Mouse (Mus musculus): Measurements from ENCODE around the gene Kng2.
A peak's percentile ranks its signal among the peaks of the same experiment; 100 is the strongest.
"Not testable (repeated sequence)": the region's sequence is repeated elsewhere in the genome, so short reads cannot be mapped to it uniquely, and the experiment has no call there.

Kng2 gene

DNA sequence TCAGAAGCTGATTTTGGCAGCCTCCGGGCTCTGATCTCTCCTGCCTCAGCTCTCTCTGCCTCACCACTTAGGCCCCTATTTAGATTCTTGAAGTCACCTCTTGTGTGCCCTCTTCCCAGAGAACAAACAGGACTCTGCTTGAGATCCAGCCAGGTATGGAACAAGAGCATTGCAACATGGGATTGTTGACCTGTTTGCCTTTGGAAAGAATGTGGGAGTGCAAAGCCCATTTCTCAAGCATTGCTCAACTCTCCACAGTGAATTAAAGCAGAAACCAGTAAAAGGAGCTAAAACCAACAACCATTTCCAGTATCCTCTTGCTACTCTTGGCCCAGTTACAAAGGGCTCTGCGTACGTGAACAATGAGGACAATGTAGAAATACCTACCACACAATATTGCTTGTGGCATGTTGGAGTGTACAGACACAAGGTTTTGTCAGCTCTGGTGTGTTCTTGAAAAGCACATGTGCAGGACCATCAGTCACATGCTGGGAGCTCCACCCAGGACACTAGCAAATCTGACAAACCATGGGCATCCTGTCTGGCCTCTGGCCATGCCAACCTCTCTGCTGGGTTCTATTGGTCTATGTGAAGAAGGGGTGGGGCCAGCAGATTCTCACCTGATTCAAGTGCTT is at the start of gene Kng2:
Gene Kng2, minus strand, starts transcription at position 517 of the 635 bp plus-strand sequence.
- DNase-seq (ENCODE audit: low read depth, low spot score): not testable (repeated sequence)

DNA sequence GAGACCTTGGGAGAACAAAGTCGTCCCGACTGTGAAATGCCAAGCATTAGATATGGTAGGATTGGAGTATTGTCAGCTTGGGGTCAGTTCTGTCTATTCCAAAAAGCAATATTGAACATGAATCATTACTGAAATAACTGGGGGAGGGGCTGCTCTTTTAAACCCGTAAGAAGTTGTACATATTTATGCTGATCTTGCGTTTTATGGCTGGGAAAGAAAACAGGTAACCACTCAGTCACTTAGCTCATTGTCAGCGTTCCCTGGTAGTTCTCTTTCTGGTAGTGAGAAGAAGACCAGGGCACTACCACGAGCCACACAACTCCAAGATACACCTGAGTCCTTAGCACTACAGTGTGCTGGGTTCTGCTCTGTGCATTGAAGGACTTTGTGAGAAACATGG is 48.2 kb upstream of the Kng2 start:
- DNase-seq (ENCODE audit: low read depth, low spot score): not testable (repeated sequence)

DNA sequence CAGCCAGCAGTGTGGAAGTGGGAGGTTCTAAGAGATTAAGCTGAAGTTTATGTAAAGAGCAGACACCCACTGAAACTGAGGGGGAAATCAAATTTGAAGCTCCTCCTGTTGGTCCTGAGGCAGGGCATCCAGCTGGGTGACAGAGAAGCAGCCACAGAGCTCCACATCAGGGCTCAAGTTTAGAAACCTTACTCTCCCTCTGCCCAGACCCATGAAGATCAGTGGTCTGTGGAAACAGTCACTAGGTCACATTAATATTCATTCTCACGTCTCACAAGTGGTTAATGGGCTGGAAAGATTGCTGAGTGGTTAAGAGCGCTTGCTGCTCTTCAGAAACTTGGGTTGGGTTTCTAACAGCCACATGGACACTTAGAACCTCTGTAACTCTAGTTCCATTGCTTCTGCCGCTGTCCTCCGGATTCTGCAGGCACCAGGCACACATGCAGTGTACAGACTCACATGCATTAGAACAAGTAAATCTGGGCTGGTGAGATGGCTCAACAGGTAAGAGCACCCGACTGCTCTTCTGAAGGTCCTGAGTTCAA is 31.6 kb upstream of the Kng2 start:
- not testable (repeated sequence) for DNase-seq (ENCODE audit: low read depth, low spot score)

DNA sequence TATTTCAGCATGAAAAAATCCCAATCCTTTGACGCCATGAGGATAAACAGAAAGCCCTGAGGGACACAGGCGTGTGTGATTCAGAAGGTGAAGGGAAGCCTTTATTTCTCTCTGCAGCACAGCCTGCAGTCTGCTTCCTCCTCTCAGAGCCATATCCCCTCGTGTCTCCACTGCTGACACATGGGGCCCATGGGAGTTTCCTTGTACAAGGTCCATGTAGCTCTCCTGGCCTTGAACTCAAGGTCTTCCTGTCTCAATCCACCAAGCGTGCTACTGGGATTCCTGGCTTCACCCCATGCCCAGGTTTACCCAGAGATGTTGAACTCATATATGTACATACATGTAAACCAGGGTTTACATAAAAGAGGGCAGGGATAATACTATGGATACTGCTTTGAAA is 30.3 kb upstream of the Kng2 start:
- DNase-seq (ENCODE audit: low read depth, low spot score): not testable (repeated sequence)

DNA sequence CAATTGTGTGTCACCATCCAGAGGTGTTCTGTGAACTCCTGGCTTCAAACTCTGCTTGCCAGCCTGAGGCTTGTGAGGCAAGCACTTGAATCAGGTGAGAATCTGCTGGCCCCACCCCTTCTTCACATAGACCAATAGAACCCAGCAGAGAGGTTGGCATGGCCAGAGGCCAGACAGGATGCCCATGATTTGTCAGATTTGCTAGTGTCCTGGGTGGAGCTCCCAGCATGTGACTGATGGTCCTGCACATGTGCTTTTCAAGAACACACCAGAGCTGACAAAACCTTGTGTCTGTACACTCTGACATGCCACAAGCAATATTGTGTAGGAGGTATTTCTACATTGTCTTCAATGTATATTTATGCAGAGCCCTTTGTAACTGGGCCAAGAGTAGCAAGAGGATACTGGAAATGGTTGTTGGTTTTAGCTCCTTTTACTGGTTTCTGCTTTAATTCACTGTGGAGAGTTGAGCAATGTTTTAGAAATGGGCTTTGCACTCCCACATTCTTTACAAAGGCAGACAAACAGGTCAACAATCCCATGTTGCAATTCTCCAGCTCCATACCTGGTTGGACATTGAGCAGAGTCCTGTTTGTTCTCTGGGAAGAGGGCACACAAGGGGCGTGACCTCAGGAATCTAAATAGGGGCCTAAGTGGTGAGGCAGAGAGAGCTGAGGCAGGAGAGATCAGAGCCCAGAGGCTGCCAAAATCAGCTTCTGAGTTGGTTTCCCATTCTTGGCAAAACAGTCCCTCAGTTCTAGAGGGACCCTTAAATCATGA is 28.6 kb upstream of the Kng2 start, which contains the start of gene Kng1:
Gene Kng1, plus strand, starts transcription at position 198 of the 780 bp plus-strand sequence.
- DNase-seq (ENCODE audit: low read depth, low spot score): not testable (repeated sequence)

DNA sequence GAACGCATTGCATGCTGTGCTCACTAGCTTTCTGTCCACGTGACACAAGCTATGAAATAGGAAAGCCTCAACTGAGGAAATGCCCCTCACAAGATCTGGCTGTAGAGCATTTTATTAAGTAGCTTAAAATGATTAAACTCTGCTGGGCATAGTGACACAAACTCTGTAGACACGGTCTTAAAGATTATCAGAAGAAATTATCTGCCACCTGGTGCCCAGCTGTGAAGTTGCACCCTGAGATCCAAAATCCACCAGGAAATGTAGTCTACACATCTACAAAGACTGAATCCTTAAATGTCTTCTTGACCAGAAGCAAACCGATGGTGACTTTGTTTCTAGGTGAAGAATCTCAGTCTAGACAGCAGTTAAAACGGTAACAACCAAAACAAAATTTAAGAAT is 17.0 kb upstream of the Kng2 start:
- peak; percentile 71 for DNase-seq (ENCODE audit: low read depth, low spot score)

DNA sequence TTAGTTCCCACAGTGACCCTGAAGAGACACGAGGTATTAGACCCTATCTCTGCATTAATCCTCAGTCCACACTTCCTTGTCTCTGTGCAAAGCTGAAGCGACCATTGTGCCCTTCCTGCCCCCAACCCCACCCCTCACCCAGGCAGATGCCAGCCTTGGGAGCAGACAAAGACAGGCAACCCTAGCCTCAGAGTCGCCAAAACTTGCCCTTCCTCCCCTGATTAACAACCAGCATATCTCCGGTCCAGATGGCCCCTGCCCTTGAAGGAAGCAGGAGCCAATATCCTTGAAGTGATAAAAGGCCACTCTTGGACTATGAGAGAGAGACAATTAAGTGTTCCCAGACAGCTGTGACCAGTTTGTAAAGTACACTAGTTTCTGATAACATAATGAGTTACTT is 11.6 kb upstream of the Kng2 start:
- DNase-seq (ENCODE audit: low read depth, low spot score): no peak

DNA sequence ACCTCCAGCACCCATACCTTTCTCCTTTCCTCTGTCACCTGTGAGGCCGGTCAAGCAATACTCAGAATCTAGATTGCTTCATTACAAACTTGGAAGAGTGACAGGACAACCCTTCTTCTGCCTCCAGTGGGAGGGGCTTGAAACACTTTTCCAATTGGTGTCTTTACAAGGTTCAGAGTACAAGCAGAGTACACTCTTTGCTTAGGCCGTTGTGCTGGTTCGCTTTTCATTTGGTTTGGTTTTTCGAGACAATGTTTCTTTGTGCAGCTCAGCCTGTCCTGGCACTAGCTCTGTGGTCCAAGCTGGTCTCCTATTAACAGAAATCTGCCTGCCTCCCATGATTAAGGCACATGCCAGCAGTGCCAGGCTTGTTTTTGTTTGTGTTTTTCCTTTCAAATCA is 10.0 kb upstream of the Kng2 start:
- no peak for DNase-seq (ENCODE audit: low read depth, low spot score)

DNA sequence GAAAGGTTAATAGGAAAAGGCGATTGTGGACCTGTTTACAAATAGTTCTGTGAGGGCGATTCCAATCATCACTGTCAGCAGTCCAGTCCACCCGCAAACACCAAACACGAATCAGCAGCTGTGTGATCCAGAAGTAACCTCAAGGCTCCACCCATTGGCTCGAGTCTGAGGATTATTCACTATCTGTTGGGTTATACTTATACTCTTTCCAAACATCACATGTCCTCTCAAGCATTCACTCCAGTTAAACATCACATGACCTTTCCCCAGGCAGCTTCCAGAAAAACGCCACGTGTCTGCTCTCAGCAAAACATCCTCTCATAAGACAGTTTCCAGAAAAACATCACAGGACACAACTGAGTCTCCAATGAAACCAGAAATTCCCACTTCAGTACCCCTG is 8.5 kb upstream of the Kng2 start:
- DNase-seq (ENCODE audit: low read depth, low spot score): no peak

DNA sequence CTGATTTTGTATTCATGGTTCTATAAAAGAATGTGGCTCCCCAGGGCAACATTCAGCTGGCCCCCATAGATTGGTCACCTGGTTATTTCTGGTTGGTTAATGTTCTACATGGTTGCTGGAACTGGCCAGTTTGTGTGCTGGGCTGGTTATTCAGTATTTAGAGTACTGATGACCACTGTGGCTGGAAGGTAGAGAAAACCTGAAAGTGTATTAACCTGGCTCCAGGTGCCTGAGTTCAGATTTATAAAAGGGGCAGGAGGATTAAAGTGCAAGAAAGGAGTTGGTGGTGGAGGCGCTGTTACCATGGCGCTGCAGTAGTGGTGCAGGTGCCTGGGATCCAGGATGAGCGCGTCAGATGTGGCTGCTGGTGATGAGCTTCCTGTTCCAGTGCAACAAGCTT is 4.4 kb upstream of the Kng2 start:
- no peak for DNase-seq (ENCODE audit: low read depth, low spot score)

DNA sequence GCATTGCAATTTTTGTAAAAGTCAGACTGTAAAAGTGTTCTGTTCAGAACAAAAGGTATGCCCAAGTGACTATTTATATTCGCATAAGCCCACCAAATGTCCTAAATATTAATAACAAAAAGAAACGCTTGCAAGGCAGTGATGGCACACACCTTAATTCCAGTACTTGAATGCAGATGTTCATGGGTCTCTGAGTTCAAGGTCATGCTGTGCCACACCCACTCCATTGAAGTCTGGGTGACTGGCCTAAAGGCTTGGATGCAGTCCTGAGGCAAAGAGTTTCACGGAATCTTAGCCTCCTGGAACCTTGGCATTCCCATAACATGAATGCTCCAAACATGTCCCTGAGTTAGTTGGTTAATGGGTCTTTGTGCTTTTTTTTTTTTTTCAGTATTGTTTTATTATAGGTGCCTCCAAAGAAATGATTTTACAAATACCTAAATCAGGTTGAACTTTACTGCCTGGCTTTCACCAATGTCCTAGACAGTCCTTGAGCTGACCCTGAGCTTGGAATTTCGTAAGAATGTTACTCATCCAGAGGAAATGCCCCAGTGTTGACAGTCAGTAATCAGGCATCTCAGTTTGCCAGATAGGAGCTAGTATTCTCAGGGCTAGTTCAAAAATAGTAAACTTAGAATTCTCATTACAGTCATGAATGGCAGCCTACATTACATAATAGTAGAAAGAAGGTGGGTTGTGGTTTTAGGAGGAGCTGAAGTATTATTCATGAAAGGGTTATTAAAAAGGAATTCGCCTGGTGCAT is 1.6 kb upstream of the Kng2 start:
- peak; percentile 90 for DNase-seq (ENCODE audit: low read depth, low spot score)

DNA sequence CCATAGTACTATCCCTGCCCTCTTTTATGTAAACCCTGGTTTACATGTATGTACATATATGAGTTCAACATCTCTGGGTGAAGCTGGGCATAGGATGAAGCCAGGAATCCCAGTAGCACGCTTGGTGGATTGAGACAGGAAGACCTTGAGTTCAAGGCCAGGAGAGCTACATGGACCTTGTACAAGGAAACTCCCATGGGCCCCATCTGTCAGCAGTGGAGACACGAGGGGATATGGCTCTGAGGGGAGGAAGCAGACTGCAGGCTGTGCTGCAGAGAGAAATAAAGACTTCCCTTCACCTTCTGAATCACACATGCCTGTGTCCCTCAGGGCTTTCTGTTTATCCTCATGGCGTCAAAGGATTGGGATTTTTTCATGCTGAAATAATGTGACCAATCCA is 1.9 kb downstream of the Kng2 start:
- not testable (repeated sequence) for DNase-seq (ENCODE audit: low read depth, low spot score)

DNA sequence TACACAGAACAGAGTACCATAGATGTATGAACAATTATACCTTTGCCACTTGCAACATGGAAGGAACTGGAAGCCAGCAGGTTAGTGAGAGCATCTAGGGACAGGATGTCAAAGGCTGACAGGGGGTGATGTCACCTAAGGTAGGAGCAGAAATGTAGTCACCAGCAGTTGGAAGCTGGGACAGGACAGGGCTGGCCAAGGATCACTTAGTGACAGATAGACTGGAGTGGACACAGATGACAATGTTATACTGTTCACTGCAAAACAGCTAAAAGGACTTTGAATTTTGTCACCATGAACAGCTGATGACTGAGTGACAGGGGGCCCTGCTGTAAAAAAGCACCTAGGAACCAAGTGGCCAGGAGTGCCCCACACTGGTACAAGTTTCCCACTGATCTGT is 2.7 kb downstream of the Kng2 start:
- DNase-seq (ENCODE audit: low read depth, low spot score): no peak

DNA sequence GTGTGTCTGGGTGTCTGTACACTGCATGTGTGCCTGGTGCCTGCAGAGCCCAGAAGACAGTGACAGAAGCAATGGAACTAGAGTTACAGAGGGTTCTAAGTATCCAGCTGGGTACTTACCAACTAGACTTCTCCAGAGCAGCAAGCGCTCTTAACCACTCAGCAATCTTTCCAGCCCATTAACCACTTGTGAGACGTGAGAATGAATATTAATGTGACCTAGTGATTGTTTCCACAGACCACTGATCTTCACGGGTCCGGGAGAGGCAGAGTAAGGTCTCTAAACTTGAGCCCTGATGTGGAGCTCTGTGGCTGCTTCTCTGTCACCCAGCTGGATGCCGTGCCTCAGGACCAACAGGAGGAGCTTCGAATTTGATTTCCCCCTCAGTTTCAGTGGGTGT is 4.2 kb downstream of the Kng2 start:
- DNase-seq (ENCODE audit: low read depth, low spot score): no peak

DNA sequence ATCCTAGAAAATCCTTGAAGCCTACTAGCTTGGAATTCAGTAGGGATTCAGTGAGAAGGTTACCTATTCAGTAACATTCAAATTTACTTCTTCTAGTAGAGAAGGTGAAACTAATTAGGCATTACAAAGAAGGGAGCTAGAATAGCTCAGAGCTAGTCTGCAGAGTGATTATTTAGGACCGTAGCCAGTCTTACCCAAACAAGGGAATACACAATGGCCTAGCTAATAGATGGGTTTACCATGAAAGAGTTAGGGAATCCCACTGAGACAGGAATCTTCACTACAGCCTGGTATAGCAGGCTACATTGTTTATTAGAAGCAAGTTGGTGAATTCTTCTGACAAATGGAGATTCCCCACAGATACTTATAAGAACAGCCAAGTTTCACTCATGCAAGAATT is 8.7 kb downstream of the Kng2 start:
- DNase-seq (ENCODE audit: low read depth, low spot score): peak; percentile 72

DNA sequence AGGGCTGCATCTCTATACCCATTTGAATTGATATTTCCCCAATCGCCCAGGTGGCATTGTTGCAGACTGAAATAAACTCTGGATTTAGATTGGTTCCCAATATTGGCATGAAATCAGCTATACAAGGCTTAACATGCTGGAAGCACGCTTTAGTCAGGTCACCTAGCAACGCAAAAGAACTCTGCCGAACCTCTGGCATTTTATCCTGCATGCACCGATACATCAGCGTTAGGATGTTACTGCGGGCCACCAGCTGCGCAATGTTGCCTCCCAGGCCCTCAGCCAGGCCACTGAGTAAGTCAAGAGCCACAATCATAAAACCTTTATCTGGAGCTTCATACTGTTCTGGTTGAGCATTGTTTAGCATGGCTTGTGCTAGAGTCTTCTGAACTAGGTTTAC is 14.6 kb downstream of the Kng2 start:
- DNase-seq (ENCODE audit: low read depth, low spot score): not testable (repeated sequence)

DNA sequence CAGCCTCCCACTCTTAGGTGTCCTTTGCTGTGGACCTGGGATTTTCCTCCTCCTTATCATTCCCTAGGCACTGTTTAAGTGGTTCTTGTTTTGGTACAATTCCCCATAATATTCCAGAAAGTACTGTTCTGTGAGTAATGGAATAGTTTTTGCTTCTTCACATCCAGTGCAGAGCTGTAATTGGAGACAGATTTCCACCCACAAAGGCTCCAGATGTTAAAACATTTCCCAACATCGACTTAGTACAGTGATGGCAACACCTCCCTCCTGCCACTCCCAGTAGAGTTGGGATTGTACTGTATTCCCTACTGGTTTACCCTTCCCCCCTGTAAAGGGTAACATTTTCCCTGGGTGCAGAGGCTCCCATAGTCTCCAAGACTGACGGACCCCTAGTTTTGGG is 15.5 kb downstream of the Kng2 start:
- not testable (repeated sequence) for DNase-seq (ENCODE audit: low read depth, low spot score)

DNA sequence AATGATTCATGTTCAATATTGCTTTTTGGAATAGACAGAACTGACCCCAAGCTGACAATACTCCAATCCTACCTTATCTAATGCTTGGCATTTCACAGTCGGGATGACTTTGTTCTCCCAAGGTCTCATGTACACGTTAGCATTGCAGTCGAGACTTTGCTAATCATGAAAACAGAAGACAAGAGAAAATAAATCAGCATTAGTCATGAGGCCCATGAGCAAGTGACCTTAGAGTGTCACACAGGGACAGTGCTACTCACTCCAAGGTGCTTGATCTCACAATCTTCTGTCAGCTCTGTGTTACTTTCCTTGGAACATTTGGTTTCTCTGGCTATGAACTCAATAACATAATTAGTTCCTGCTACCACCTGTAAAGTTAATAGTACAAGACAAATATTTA is 32.3 kb downstream of the Kng2 start:
- DNase-seq (ENCODE audit: low read depth, low spot score): not testable (repeated sequence)

DNA sequence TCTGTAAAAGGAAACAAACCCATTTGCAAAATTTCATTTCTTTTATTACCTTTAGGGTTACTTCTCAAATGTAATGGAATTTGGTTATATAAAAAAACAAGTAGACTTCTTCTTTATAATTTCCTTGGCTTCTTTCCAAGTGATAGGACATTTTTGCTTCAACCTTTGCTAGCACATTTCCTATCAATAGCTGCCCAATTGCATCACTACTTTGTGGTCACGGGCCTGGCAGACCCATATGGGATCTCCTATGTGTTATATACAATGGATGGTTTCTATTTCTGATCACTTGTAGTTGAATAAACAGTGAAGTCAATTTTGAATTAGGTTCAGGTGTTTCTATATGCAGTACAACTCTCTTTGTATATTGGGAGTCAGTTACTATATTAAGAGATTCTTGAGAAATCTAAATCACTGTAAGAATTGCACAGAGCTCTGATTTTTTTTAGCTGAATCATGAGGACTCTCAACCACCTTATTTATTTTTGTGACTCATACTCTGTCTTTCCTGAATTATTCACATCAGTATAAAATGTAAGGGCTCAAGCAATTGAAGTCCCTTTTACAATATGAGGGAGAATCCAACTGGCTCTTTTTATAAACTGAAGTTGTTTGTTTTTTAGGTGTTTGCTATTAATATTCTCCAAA is 61.8 kb downstream of the Kng2 start:
- DNase-seq (ENCODE audit: low read depth, low spot score): no peak

DNA sequence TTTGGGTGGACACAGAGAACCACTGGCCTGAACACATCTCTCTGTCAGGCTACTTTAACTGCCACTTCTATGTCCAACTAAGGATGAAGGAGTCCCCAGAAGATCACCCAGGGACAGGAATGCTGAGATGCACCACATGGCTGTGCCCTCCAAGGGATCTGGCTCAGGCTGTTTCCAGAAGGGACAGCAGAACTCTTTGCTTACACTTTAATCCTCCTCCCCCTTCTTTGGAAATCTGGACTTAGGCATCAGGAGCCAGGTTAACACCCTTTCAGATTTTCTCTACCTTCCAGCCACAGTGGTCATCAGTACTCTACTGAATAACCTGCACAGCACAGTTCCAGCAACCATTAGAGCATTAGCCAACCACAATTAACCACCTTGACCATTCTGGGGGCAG is 66.0 kb downstream of the Kng2 start:
- DNase-seq (ENCODE audit: low read depth, low spot score): no peak

DNA sequence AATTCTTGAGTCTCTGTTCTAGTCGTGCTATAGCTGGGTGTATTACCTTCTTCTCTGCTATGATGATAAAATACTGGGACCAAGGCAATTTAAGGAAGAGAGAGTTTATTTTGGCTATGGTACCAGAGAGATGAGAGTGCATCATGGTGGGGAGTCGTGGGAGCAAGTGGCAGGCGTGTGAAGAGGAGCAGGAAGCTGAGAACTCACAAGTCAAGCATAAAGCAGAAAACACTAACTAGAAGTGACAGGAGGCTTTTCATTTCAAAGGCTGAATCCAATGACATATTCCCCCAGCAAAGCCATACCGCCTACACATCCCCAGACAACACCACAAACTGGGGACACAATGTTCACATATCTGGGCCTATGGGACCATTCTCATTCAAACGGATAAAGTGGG is 67.0 kb downstream of the Kng2 start:
- no peak for DNase-seq (ENCODE audit: low read depth, low spot score)

DNA sequence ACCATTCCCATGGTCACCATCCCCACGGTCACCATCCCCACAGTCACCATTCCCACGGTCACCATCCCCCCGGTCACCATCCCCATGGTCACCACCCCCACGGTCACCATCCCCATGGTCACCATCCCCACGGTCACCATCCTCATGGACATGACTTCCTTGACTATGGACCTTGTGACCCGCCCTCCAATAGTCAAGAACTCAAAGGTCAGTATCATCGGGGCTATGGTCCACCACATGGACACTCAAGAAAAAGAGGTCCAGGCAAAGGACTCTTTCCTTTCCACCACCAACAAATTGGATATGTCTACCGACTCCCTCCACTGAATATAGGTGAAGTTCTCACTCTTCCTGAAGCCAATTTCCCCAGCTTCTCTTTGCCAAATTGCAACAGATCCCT is 68.2 kb downstream of the Kng2 start:
- no peak for DNase-seq (ENCODE audit: low read depth, low spot score)
